Mouse (Mus musculus): ENCODE results near the gene Gm21976.

The Gm21976 gene

DNA sequence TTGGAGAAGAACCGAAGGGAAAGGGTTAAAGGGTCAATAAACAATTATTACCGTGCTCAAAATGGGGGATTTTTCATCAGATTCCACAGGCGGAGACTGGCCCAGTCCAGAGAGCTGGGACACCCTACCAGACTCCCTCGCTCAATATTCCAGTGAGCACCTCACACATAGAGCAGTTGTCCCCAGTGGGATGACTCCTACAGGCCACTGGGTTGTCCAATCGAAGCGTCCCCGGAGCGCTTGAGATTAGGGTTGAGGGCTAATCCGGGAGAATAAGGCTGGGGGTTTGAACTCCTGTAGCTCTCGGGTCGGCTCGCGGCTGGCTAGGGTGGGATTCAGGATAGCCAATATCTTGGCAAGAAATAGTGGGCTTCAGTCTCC is 74.0 kb downstream of the Gm21976 start:
- Histone ChIP-seq H3K27me3 (ENCODE audit: insufficient read depth, low read length) (peaks cover 85% of the 10 kb centered on the region), H3K4me3 (replicated peaks; ENCODE audit: low read length) (peak overlapping the region; percentile 77), H3K4me1 (replicated peaks; ENCODE audit: low read depth, low read length) (peaks cover 27% of the 10 kb centered on the region), H3K9me3 (ENCODE audit: low read length) (no peaks in the 10 kb centered on the region), H3K36me3 (ENCODE audit: insufficient read depth, low read length) (no peaks in the 10 kb centered on the region)
- TF ChIP-seq POU5F1 (IDR thresholded peaks at IDR 0.05; ENCODE audit: borderline replicate concordance, low read length): no peak
- TF ChIP-seq NANOG (IDR thresholded peaks at IDR 0.05; ENCODE audit: borderline replicate concordance, low read length): no peak
- TF ChIP-seq CTCF (conservative IDR thresholded peaks at IDR 0.05; ENCODE audit: low read length): no peak

DNA sequence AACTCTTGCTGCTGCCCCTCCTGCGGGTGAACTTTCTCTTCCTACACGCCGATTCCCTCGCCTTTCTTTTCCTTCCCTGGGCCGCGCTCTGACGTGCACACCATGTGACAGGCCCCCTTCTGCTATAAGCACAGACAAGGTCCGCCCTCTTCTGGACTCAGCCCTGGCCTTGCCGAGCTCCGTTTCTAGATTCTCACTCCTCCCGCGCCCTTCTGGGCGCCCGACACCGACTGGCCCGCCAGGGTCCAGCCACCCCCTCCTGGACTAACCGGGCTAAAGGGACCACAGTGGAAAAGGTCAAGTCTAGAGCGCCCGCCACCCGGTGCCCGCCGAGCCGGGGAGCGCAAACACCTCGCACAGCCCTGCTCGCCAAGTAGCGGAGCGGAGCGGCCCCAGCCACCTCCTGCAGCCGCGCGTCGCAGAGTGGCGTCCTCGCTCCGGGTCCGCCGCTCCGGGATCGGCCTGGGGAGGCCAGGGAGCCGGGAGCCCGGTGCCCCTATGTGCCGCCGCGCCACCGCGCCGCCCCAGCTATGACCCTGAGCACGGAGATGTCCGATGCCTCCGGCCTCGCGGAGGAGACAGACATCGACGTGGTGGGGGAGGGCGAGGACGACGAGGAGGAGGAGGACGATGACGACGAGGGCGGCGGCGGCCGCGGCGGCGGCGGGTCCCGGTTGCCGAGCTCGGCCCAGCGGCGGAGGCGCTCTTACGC is 74.6 kb downstream of the Gm21976 start, which contains the start of gene Foxd1:
Gene Foxd1 (plus strand): TSS at position 153 of the 712 bp plus-strand sequence.
- Histone ChIP-seq H3K36me3 (ENCODE audit: insufficient read depth, low read length) (no peaks in the 10 kb centered on the region), H3K9me3 (ENCODE audit: low read length) (no peaks in the 10 kb centered on the region), H3K4me1 (replicated peaks; ENCODE audit: low read depth, low read length) (peaks cover 32% of the 10 kb centered on the region), H3K4me3 (replicated peaks; ENCODE audit: low read length) (peak within 1 kb of the TSS; percentile 77), H3K27me3 (ENCODE audit: insufficient read depth, low read length) (peaks cover 88% of the 10 kb centered on the region)
- no peak for TF ChIP-seq NANOG (IDR thresholded peaks at IDR 0.05; ENCODE audit: borderline replicate concordance, low read length)
- no peak for TF ChIP-seq POU5F1 (IDR thresholded peaks at IDR 0.05; ENCODE audit: borderline replicate concordance, low read length)

DNA sequence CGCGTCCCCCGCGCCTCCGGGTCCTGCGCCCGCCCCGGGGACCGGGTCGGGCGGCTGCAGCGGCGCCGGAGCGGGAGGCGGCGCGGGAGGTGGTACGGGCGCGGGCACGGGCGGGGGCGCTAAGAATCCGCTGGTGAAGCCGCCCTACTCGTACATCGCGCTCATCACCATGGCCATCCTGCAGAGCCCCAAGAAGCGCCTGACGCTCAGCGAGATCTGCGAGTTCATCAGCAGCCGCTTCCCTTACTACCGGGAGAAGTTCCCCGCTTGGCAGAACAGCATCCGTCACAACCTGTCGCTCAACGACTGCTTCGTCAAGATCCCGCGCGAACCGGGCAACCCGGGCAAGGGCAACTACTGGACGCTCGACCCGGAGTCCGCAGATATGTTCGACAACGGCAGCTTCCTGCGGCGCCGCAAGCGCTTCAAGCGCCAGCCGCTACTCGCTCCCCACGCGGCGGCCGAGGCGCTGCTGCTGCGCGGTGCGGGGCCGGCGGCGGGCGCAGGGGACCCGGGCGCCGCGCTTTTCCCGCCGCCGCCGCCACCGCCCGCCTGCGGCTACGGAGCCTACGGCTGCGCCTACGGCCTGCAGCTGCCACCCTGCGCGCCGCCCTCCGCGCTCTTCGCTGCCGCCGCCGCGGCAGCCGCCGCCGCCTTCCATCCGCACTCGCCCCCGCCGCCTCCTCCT is 75.3 kb downstream of the Gm21976 start:
- no peak for TF ChIP-seq NANOG (IDR thresholded peaks at IDR 0.05; ENCODE audit: borderline replicate concordance, low read length)
- no peak for TF ChIP-seq POU5F1 (IDR thresholded peaks at IDR 0.05; ENCODE audit: borderline replicate concordance, low read length)
- no peak for TF ChIP-seq CTCF (conservative IDR thresholded peaks at IDR 0.05; ENCODE audit: low read length)

DNA sequence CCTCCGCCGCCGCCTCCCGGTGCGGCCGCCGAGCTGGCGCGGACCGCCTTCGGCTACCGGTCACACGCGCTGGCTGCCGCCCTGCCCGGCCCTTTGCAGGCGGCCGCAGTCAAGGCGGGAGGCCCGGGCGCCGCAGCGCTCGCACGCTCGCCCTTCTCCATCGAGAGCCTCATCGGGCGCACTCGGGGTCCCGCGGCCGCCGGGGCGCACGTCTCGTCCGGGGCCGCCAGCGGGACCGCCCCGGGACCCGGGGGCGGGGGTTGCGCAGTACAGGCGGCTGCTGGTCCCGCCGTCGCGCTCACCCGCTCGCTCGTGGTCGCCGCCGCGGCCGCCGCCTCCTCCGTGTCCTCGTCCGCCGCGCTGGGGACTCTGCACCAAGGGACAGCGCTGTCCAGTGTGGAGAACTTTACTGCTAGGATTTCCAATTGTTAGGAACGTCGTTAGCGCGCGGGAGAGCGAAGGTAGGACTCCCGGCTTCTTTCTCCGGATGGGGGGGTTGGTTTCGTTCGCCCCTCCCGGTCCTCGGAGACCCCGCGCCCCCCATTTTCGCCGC is 75.9 kb downstream of the Gm21976 start:
- Histone ChIP-seq H3K27me3 (ENCODE audit: insufficient read depth, low read length) (peaks cover 87% of the 10 kb centered on the region), H3K36me3 (ENCODE audit: insufficient read depth, low read length) (no peaks in the 10 kb centered on the region), H3K4me3 (replicated peaks; ENCODE audit: low read length) (peak overlapping the region; percentile 77), H3K9me3 (ENCODE audit: low read length) (no peaks in the 10 kb centered on the region), H3K4me1 (replicated peaks; ENCODE audit: low read depth, low read length) (peaks cover 39% of the 10 kb centered on the region)
- TF ChIP-seq CTCF (conservative IDR thresholded peaks at IDR 0.05; ENCODE audit: low read length): no peak

More for the DNA sequence above, 75.3 kb downstream of the Gm21976 start:
- H3K4me1 ChIP-seq (replicated peaks; ENCODE audit: low read depth, low read length): peaks cover 39% of the 10 kb centered on the region
- H3K27me3 ChIP-seq (ENCODE audit: insufficient read depth, low read length): peaks cover 87% of the 10 kb centered on the region
- peak overlapping the region; percentile 77 for H3K4me3 ChIP-seq (replicated peaks; ENCODE audit: low read length)
- no peaks in the 10 kb centered on the region for H3K36me3 ChIP-seq (ENCODE audit: insufficient read depth, low read length)
- no peaks in the 10 kb centered on the region for H3K9me3 ChIP-seq (ENCODE audit: low read length)

DNA sequence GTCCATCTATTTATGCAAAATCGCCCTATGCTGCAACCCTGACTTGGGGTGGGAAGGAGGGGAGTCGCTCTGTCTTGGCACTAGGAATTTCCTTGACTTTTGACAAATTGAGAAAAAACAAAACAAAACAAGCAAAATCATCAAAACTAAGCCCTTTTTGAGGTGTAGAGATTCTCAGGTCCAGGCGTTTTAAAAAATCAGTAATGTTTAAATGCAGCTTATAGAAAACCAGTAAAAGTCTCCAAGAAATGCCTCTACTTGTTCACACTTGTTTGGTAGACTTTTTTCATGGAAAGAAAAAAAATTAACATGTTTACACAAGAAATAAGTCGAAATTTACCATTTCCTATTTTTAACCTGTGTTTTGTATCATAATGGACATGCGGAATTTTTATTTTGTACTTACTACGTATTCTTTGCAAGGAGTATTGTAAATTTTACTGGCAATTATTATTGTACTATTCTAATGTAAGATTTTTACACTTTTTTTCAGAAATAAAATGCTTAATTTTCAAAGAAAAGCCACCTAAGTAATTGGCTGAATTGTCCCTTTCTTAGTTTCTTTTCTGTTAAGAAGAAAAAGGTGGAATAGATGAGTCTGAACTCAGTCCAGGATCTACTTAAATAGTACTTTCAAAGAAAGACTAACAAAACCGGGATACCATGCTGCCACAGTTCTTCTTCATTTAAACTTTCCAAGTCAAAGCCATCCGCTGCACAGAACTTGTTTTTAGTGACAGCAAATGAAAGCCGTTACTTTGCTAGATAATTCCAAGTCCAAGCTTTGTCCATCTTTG is 76.7 kb downstream of the Gm21976 start:
- no peaks in the 10 kb centered on the region for H3K36me3 ChIP-seq (ENCODE audit: insufficient read depth, low read length)
- peaks cover 87% of the 10 kb centered on the region for H3K27me3 ChIP-seq (ENCODE audit: insufficient read depth, low read length)
- H3K9me3 ChIP-seq (ENCODE audit: low read length): no peaks in the 10 kb centered on the region
- no peak for TF ChIP-seq NANOG (IDR thresholded peaks at IDR 0.05; ENCODE audit: borderline replicate concordance, low read length)
- TF ChIP-seq CTCF (conservative IDR thresholded peaks at IDR 0.05; ENCODE audit: low read length): no peak
- peak overlapping the region; percentile 77 for H3K4me3 ChIP-seq (replicated peaks; ENCODE audit: low read length)
- H3K4me1 ChIP-seq (replicated peaks; ENCODE audit: low read depth, low read length): peaks cover 39% of the 10 kb centered on the region
